Mouse (Mus musculus) neural tube, embryonic 11.5 days (tissue): ENCODE data around the gene Syce1l. TPM values are rescaled to one million over a fixed set of nuclear protein-coding genes. Genes with fewer than 3 reads are reported as not detected.

Experiments used
- ATAC-seq: fragments of 200-750 bp; cut with Nextera tagmentation; 2 replicates; pipeline ENCODE4 v1.8.0; 2017; ENCODE audit warnings: moderate number of reproducible peaks, mild to moderate bottlenecking, moderate TSS enrichment, moderate library complexity; ENCODE audit not compliant: insufficient read depth, low FRiP score, low TSS enrichment
- DNase-seq: peaks from one replicate; pipeline ENCODE4 v3.0.0-alpha.2; 2015; ENCODE audit warnings: low spot score
- H3K27ac ChIP-seq: fragments of 300-500 bp; sonication (generic); 2 replicates; pipeline ENCODE4 v1.5.1; 2014; ENCODE audit warnings: low read depth, mild to moderate bottlenecking, low read length
- H3K27me3 ChIP-seq: fragments of 300-500 bp; sonication (generic); 2 replicates; pipeline ENCODE4 v1.6.1; 2014; ENCODE audit warnings: mild to moderate bottlenecking, low read length, mixed read lengths; ENCODE audit not compliant: control insufficient read depth, insufficient read depth
- H3K36me3 ChIP-seq: fragments of 300-500 bp; sonication (generic); 2 replicates; pipeline ENCODE4 v1.6.1; 2014; ENCODE audit warnings: mild to moderate bottlenecking, low read length, moderate library complexity, mixed read lengths; ENCODE audit not compliant: control insufficient read depth, insufficient read depth
- H3K4me1 ChIP-seq: fragments of 300-500 bp; sonication (generic); 2 replicates; pipeline ENCODE4 v1.6.1; 2014; ENCODE audit warnings: low read length, mixed read lengths; ENCODE audit not compliant: control insufficient read depth, insufficient read depth
- H3K4me2 ChIP-seq: fragments of 300-500 bp; sonication (generic); 2 replicates; pipeline ENCODE4 v1.6.1; 2014; ENCODE audit warnings: low read depth, mild to moderate bottlenecking, moderate library complexity
- H3K4me3 ChIP-seq: fragments of 300-500 bp; sonication (generic); 2 replicates; pipeline ENCODE4 v1.5.1; 2014; ENCODE audit warnings: low read depth, low read length
- H3K9ac ChIP-seq: fragments of 300-500 bp; sonication (generic); 2 replicates; pipeline ENCODE4 v1.6.1; 2014; ENCODE audit warnings: mild to moderate bottlenecking, low read length
- H3K9me3 ChIP-seq: fragments of 300-500 bp; sonication (generic); 2 replicates; pipeline ENCODE4 v1.6.1; 2016; ENCODE audit warnings: low read length; ENCODE audit not compliant: control insufficient read depth
- WGBS: fragments of 180-500 bp; shearing (Covaris S2); extraction: QIAGEN DNeasy Blood & Tissue Kit; methylation state at CpG from one replicate; pipeline ENCODE4 v1.1.7; 2014; 5-methylcytosine and 5-hydroxymethylcytosine counted together
- polyA plus RNA-seq: library from polyadenylated mRNA; unstranded; fragments of >200 nt; fragmentation: Nextera tagmentation; extraction: Ambion mirVana; gene quantifications from 2 replicates; pipeline ENCODE4 v1.2.1, GENCODE M21; 2014

Gene Syce1l
- polyA plus RNA-seq, 1 experiment from 2014 or later, result not detected

DNA sequence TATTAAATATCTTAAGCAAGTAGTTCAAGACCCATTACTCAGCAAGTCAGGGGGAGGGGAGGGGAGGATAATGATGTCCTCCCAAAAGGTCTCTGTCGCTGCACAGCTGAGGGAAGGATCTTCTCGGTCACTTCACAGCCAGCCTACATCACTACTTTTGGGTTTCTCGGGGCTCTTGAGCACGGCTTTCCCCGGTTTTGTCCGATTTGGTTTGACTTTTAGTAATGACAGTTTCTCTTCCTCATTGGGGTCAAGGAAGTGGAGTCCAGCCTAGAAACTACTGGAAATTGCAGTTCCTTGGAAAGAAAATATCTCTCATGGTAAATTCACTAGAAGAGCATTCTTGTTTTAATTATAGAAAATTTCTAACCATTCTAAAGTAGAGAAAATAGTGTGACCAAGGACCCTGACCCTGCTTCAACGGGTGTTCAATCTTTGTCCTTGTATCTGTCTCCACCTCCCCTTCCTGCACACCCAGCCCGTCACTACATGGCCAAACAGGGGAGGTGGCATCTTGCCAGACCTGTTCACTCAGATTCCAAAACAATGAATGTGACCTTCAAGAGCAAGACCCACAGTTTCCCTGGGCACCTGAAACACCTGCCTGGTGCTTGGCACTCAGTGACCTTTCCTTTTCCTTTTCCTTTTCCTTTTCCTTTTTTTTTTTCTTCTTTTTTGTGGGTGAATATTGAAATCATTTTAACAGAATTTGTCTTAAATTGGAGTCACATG, 632 bp downstream of the Syce1l start:
- Histone ChIP-seq H3K4me1 (no peaks in the 10 kb centered on the region), H3K27me3 (no peaks in the 10 kb centered on the region), H3K4me2 (no peak overlapping the region), H3K27ac (no peak overlapping the region), H3K4me3 (no peak overlapping the region), H3K9me3 (no peaks in the 10 kb centered on the region), H3K36me3 (no peaks in the 10 kb centered on the region; the same call in none of the 2 replicates), H3K9ac (no peak overlapping the region)
- no peak for DNase-seq
- 91% methylated on average over 8 of the region's 8 CpGs for WGBS
- ATAC-seq, result no peak

GRCm38 (mm10) chr8:113645220-113645619, 2.2 kb downstream of the Syce1l start:
- H3K9me3 ChIP-seq, result no peaks in the 10 kb centered on the region
- no peak overlapping the region for H3K9ac ChIP-seq

DNA sequence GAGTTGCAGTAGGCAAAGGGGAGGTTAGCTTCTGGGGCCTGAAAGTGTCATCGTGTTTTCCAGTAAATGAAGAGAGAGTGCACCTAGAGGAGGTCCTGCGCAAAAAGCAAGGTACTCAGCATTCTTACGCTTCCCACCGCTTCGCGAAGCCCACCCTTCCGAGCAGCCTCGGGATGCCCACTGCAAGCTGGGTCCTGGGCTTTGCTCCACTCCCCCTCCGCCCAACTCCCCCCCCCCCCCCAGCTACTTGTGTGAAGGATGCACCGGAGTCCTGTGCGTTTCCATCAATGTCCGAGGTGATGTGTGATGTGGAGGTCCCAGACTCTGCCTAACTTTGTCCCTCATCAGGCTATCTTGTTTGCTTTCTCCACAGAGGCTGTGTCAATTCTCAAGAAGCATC, 9.4 kb downstream of the Syce1l start:
- no peak for DNase-seq
- no peak overlapping the region for H3K4me2 ChIP-seq
- H3K9me3 ChIP-seq, result no peaks in the 10 kb centered on the region
- H3K27ac ChIP-seq, result no peak overlapping the region
- no peak for ATAC-seq
- no peak overlapping the region for H3K9ac ChIP-seq
- WGBS, result 81% methylated on average over 12 of the region's 12 CpGs
- H3K4me1 ChIP-seq, result no peaks in the 10 kb centered on the region
- H3K4me3 ChIP-seq, result no peak overlapping the region
- no peaks in the 10 kb centered on the region for H3K36me3 ChIP-seq
- H3K27me3 ChIP-seq, result no peaks in the 10 kb centered on the region

More at GRCm38 (mm10) chr8:113645220-113645619, 2.2 kb downstream of the Syce1l start:
- ATAC-seq (no peak), DNase-seq (no peak)
- Histone ChIP-seq H3K36me3 (no peaks in the 10 kb centered on the region; the same call in none of the 2 replicates), H3K4me1 (no peaks in the 10 kb centered on the region), H3K4me3 (no peak overlapping the region), H3K4me2 (no peak overlapping the region), H3K27me3 (no peaks in the 10 kb centered on the region), H3K27ac (no peak overlapping the region)
- WGBS, result 74% methylated on average over 5 of the region's 5 CpGs

GRCm38 (mm10) chr8:113653151-113653550, 10.1 kb downstream of the Syce1l start:
- no peak for DNase-seq
- no peak overlapping the region for H3K4me3 ChIP-seq
- H3K4me1 ChIP-seq, result no peaks in the 10 kb centered on the region
- no peak overlapping the region for H3K9ac ChIP-seq
- no peaks in the 10 kb centered on the region for H3K36me3 ChIP-seq
- no peaks in the 10 kb centered on the region for H3K27me3 ChIP-seq
- no peak for ATAC-seq
- no peaks in the 10 kb centered on the region for H3K9me3 ChIP-seq
- no peak overlapping the region for H3K27ac ChIP-seq
- no peak overlapping the region for H3K4me2 ChIP-seq
- 66% methylated on average over 4 of the region's 4 CpGs for WGBS

DNA sequence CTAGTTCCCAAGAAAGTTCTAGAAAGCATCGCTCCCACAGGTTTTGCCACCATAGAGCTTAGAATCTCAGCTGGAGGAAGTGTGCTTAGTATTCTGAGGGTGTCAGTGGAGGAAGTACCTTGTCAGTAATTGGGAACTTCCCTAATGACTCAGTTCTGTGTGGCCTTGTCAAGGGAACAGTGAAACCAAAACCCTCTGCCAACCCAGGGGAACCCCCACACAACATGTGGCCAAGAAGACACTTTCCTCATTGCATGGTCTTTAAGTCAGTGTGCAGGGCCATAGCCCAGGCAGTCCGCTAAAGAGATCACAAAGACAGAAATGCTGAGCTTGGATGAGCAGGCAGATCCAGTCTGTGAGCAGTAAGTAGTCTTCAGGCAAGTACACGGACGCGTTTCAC, 13.1 kb downstream of the Syce1l start:
- Histone ChIP-seq H3K4me1 (no peaks in the 10 kb centered on the region), H3K27ac (no peak overlapping the region), H3K36me3 (no peaks in the 10 kb centered on the region), H3K9me3 (no peaks in the 10 kb centered on the region), H3K27me3 (no peaks in the 10 kb centered on the region), H3K9ac (no peak overlapping the region), H3K4me3 (no peak overlapping the region), H3K4me2 (no peak overlapping the region)
- ATAC-seq (no peak), DNase-seq (no peak)
- WGBS, result 92% methylated on average over 5 of the region's 5 CpGs

- Histone ChIP-seq H3K27me3 (no peaks in the 10 kb centered on the region), H3K4me2 (no peak overlapping the region), H3K9me3 (no peaks in the 10 kb centered on the region), H3K4me3 (no peak overlapping the region), H3K36me3 (no peaks in the 10 kb centered on the region), H3K9ac (no peak overlapping the region), H3K27ac (no peak overlapping the region), H3K4me1 (no peaks in the 10 kb centered on the region)
- 84% methylated on average over 11 of the region's 11 CpGs for WGBS
- ATAC-seq (no peak), DNase-seq (no peak)
Measured at GRCm38 (mm10) chr8:113656681-113657298, 13.8 kb downstream of the Syce1l start.

- H3K4me3 ChIP-seq, result no peak overlapping the region
- 92% methylated on average over 1 of the region's 1 CpGs for WGBS
- no peaks in the 10 kb centered on the region for H3K4me1 ChIP-seq
- no peak overlapping the region for H3K9ac ChIP-seq
- DNase-seq (no peak), ATAC-seq (no peak)
- H3K36me3 ChIP-seq, result no peaks in the 10 kb centered on the region
- no peaks in the 10 kb centered on the region for H3K27me3 ChIP-seq
- H3K4me2 ChIP-seq, result no peak overlapping the region
- H3K9me3 ChIP-seq, result no peaks in the 10 kb centered on the region
- no peak overlapping the region for H3K27ac ChIP-seq
Measured at GRCm38 (mm10) chr8:113660128-113660527, 17.1 kb downstream of the Syce1l start.

GRCm38 (mm10) chr8:113664544-113664943, 21.5 kb downstream of the Syce1l start:
- peak; percentile 86 for DNase-seq
- ATAC-seq, result peak; percentile 84
- H3K9ac ChIP-seq, result no peak overlapping the region
- H3K27ac ChIP-seq, result no peak overlapping the region
- no peaks in the 10 kb centered on the region for H3K27me3 ChIP-seq
- H3K4me1 ChIP-seq, result no peaks in the 10 kb centered on the region
- 9% methylated on average over 2 of the region's 2 CpGs for WGBS
- no peak overlapping the region for H3K4me2 ChIP-seq
- no peaks in the 10 kb centered on the region for H3K36me3 ChIP-seq
- no peaks in the 10 kb centered on the region for H3K9me3 ChIP-seq
- no peak overlapping the region for H3K4me3 ChIP-seq

GRCm38 (mm10) chr8:113665036-113665435, 22.0 kb downstream of the Syce1l start:
- WGBS, result 55% methylated on average over 4 of the region's 4 CpGs
- Histone ChIP-seq H3K36me3 (no peaks in the 10 kb centered on the region), H3K27me3 (no peaks in the 10 kb centered on the region), H3K4me3 (no peak overlapping the region), H3K27ac (no peak overlapping the region), H3K4me1 (no peaks in the 10 kb centered on the region), H3K9ac (no peak overlapping the region), H3K4me2 (no peak overlapping the region), H3K9me3 (no peaks in the 10 kb centered on the region)
- DNase-seq (no peak), ATAC-seq (peak; percentile 75)
